Mouse (Mus musculus): ENCODE data around the gene Nat10. TPM values are rescaled to one million over a fixed set of nuclear protein-coding genes. Genes with fewer than 3 reads are reported as not detected.

The Nat10 gene
- polyA plus RNA-seq, 1 experiment from 2014 or later, result 23.1 TPM

DNA sequence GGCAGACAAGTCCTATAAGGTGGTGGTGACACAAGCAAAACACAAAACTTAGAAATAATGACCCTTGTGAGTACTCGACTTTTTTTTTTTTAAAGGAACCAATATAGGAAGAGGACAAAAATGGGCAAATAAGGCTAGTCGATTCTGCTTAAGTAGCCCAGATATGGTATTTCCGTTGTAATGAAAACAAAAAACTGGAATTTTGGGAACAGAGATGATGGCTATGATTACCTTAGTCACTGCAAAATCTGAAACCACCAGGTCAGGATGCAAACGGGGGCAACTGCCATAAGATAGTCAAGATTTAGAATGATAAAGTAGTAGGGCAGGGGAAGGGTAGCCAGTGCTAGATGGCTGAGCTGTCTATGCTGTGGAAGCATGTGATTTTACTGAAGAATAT lies 923 bp upstream of the Nat10 start:
- Histone ChIP-seq H3K36me3 (ENCODE audit: inconsistent target) (peaks cover 11% of the 10 kb centered on the region), H3K4me3 (ENCODE audit: inconsistent target) (peak overlapping the region; percentile 96), H3K79me2 (ENCODE audit: inconsistent target) (peaks cover 22% of the 10 kb centered on the region), H3K27ac (no peak overlapping the region)
- WGBS (ENCODE audit: missing documents), result 34% methylated on average over 3 of the region's 4 CpGs

DNA sequence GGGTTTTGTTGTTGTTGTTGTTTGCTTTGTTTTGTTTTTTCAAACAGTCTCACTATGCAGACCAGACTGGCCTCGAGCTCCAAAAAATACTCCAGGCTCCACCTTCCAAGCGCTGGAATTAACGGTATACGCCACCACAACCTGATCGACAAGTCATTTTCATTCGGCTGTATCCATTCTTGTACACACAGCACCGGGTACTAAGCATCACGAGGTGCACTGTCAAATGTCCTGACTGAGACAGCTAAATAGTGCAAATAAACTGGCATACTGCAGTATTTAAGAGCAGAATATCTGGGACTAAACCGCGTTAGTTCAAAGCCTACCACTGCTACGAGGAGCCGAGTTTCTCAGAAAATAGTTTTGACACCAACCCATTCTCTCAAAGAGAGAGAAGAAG lies 649 bp downstream of the Nat10 start:
- Histone ChIP-seq H3K79me2 (ENCODE audit: inconsistent target) (peaks cover 22% of the 10 kb centered on the region), H3K4me3 (ENCODE audit: inconsistent target) (peak overlapping the region; percentile 96), H3K36me3 (ENCODE audit: inconsistent target) (no peaks in the 10 kb centered on the region), H3K27ac (peak overlapping the region; percentile 62)
- 2% methylated on average over 12 of the region's 12 CpGs for WGBS (ENCODE audit: missing documents)

DNA sequence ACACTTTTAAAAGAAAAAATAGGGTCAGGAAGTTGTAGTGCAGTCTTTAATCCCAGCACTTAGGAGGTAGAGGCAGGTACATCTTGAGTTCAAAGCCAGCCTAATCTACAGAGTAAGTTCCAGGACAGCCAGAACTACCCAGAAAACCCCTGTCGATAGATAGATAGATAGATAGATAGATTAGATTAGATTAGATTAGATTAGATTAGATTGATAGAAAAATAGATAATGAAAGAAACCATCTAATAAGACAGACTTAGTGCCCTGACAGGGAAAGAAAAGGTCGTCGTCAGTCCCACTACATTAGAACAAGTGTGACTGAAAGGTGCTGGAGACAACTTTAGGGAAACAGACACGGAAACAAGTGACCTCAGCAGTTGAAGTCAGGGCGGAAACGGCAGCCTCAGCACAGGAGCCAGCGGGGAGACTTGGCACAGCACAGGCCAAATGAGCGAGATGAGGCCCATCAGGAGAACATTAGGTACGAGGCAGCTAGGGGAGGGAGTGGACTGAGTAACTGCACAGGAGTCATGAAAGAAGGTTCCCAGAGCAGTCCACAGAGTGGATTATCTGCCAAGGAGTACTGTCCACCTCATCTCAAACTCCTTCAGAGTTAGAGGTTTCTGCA lies 5.5 kb downstream of the Nat10 start:
- Histone ChIP-seq H3K36me3 (ENCODE audit: inconsistent target) (peaks cover 28% of the 10 kb centered on the region), H3K4me3 (ENCODE audit: inconsistent target) (no peak overlapping the region), H3K27ac (no peak overlapping the region), H3K79me2 (ENCODE audit: inconsistent target) (peaks cover 22% of the 10 kb centered on the region)
- 89% methylated on average over 9 of the region's 9 CpGs for WGBS (ENCODE audit: missing documents)

DNA sequence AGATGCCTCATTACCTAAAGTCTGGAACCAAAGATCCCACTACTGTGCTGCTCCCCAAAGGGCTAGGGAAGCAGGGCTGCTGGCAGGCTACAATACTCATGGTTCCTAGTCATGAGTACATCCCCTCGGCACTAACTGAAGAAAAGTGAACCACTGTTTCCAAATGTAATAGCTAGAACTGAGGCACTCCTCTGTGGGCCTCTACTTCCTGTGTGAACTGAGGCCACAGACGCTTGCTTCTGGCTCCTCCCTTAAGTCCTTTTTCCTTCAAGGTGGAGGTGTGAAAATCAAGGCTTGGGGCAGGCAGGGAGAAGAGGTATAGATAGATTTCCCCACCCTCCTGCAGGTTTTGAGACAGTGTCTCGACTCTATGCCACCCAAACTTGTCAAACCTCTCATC lies 6.5 kb downstream of the Nat10 start:
- H3K36me3 ChIP-seq (ENCODE audit: inconsistent target), result peaks cover 38% of the 10 kb centered on the region
- WGBS (ENCODE audit: missing documents), result 73% methylated on average over 3 of the region's 3 CpGs

DNA sequence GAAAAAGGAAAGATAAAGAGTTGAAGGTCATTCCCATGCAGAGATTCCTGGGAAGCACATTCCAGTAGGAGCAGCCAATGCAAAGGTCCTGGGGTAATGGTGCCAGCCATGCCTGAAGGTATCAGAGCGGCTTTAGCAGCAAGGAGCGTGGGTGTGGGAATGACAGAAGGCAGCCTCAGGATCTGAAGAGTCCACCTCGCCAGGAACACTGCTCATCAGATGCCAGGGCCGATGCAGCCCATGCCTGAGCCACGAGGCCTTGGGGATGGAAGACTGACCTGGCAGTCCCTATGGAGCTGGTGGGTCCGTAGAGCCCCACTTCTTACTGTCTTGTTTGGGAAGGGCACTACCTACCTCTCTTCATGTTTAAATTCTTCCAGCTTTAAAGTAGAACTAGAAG lies 9.3 kb downstream of the Nat10 start:
- WGBS (ENCODE audit: missing documents), result 97% methylated on average over 6 of the region's 6 CpGs
- peaks cover 44% of the 10 kb centered on the region for H3K36me3 ChIP-seq (ENCODE audit: inconsistent target)
- no peak overlapping the region for H3K27ac ChIP-seq
- H3K79me2 ChIP-seq (ENCODE audit: inconsistent target), result no peaks in the 10 kb centered on the region
- no peak overlapping the region for H3K4me3 ChIP-seq (ENCODE audit: inconsistent target)

More for the DNA sequence above, 6.5 kb downstream of the Nat10 start:
- Histone ChIP-seq H3K4me3 (ENCODE audit: inconsistent target) (no peak overlapping the region), H3K27ac (no peak overlapping the region), H3K79me2 (ENCODE audit: inconsistent target) (peaks cover 18% of the 10 kb centered on the region)

DNA sequence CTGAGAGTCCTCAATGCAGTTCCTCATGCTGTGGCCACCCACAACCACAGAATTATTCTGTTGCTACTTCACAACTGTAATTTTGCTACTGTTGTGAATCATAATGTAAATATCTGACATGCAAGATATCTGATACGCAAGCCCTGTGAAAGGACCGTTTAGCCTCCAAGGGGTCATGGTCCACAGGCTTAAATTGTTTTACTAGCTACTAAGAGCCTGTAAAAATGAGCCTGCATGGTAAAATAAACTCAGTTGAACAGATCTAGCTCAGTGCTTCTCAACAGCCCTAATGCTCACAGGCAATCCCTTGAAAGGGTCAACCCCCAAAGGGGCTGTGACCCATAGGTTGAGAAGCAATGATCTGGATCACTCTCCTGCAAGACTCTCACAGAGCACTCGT lies 12.0 kb downstream of the Nat10 start:
- peaks cover 44% of the 10 kb centered on the region for H3K36me3 ChIP-seq (ENCODE audit: inconsistent target)
- WGBS (ENCODE audit: missing documents), result 100% methylated on average over 3 of the region's 3 CpGs

DNA sequence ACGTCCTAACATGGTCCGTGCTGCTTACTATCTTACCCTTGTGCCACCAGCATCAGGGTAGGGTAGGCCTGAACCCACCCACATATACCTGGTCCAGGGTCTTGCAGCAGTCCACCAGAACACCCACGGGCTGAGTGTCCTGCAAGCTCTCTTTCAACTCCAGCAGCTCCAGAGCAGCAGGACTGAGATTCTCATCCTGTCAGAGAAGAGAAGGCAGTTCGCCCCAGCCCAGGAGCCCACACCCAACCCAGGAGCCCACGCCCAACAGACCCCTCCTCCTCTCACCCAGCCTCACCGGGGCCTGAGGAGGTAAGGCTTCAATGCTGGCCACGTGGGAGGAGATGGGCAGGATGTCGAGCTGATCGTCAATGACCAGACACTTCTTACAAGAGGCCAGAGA lies 13.2 kb downstream of the Nat10 start:
- 97% methylated on average over 9 of the region's 9 CpGs for WGBS (ENCODE audit: missing documents)
- Histone ChIP-seq H3K79me2 (ENCODE audit: inconsistent target) (no peaks in the 10 kb centered on the region), H3K36me3 (ENCODE audit: inconsistent target) (peaks cover 44% of the 10 kb centered on the region), H3K4me3 (ENCODE audit: inconsistent target) (no peak overlapping the region), H3K27ac (no peak overlapping the region)

More for the DNA sequence above, 12.0 kb downstream of the Nat10 start:
- H3K79me2 ChIP-seq (ENCODE audit: inconsistent target), result no peaks in the 10 kb centered on the region
- H3K4me3 ChIP-seq (ENCODE audit: inconsistent target), result no peak overlapping the region
- no peak overlapping the region for H3K27ac ChIP-seq

DNA sequence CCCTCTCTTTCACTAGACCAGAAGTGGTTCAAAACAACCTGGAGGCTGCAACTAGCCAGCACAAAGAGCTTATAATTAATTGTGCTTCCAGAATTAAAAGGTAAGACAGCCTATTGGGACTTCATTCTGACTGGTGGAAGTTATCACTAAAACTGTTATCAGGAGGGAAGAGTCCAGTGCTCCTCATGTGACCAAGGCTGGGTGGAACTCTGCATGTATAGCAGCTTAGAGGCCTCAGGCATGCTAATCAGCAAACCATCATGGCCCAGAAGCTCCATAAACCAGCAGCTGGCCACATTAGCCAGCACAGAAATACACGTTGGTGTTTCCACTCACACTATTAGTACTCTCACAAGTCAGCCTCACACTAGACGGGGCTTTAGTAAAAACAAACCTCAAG lies 14.3 kb downstream of the Nat10 start:
- H3K36me3 ChIP-seq (ENCODE audit: inconsistent target), result peaks cover 41% of the 10 kb centered on the region
- no peak overlapping the region for H3K4me3 ChIP-seq (ENCODE audit: inconsistent target)

DNA sequence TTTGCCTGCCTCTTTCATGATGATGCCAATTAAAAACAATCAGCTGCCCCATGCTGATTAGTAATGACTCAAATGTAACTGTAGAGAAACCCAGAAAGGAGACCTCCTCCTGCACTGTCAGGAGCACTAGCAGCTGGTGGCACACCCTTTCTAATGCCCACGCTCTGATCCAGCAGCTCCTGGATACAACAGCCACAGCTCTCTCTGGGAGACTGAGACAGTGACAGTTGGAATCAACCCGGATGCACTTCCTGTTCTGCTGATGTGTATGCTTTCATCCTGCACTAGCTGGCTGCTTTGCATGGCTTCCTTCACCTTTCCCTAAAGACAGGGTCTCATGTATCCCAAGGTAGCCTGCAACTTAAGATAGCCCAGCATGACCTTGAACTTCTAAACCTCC lies 15.0 kb downstream of the Nat10 start:
- Histone ChIP-seq H3K4me3 (ENCODE audit: inconsistent target) (no peak overlapping the region), H3K79me2 (ENCODE audit: inconsistent target) (no peaks in the 10 kb centered on the region), H3K27ac (no peak overlapping the region), H3K36me3 (ENCODE audit: inconsistent target) (peaks cover 35% of the 10 kb centered on the region)
- 87% methylated on average over 2 of the region's 2 CpGs for WGBS (ENCODE audit: missing documents)

More for the DNA sequence above, 14.3 kb downstream of the Nat10 start:
- 94% methylated on average over 2 of the region's 2 CpGs for WGBS (ENCODE audit: missing documents)
- Histone ChIP-seq H3K27ac (no peak overlapping the region), H3K79me2 (ENCODE audit: inconsistent target) (no peaks in the 10 kb centered on the region)

DNA sequence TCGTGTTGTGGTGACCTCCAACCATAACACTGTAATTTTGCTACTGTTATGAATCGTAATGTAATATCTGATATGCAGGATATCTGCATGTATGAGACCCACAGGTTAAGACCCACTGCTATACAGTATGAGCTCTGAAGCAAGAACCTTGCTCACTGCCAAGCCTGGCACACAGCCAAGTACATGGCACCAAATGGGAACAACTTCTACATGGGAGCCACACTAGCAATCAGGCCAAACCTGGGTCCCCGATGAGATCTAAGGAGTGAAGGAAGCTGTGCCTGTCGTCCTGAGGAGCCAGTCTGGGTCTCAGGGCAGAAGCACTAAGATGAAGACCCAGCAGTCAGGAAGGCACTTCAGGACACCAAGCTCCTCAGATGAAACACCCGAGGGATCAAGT lies 15.6 kb downstream of the Nat10 start:
- no peak overlapping the region for H3K27ac ChIP-seq
- 83% methylated on average over 5 of the region's 5 CpGs for WGBS (ENCODE audit: missing documents)
- no peaks in the 10 kb centered on the region for H3K79me2 ChIP-seq (ENCODE audit: inconsistent target)
- H3K36me3 ChIP-seq (ENCODE audit: inconsistent target), result peaks cover 29% of the 10 kb centered on the region
- no peak overlapping the region for H3K4me3 ChIP-seq (ENCODE audit: inconsistent target)

DNA sequence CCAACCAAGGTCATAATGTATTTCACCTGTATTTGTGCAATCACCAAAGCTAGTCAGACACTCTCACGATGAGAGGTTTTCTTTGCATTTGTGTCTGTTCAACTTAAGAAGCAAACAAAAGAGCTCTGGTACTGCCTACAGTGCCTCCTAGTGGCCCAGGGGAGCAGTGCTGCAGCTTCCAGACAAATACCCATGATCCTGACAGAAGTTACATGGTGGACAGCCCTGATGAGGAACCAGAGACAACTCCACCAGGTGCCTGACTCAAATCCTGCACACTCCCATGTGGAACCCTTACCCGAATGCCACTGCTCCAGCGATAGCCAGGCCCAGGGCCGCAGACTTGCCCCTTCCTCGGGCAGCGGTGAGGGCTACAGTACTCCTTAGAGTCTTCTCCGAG lies 17.1 kb downstream of the Nat10 start:
- H3K79me2 ChIP-seq (ENCODE audit: inconsistent target), result no peaks in the 10 kb centered on the region
- peaks cover 26% of the 10 kb centered on the region for H3K36me3 ChIP-seq (ENCODE audit: inconsistent target)
- H3K4me3 ChIP-seq (ENCODE audit: inconsistent target), result no peak overlapping the region
- no peak overlapping the region for H3K27ac ChIP-seq
- WGBS (ENCODE audit: missing documents), result 78% methylated on average over 7 of the region's 7 CpGs

DNA sequence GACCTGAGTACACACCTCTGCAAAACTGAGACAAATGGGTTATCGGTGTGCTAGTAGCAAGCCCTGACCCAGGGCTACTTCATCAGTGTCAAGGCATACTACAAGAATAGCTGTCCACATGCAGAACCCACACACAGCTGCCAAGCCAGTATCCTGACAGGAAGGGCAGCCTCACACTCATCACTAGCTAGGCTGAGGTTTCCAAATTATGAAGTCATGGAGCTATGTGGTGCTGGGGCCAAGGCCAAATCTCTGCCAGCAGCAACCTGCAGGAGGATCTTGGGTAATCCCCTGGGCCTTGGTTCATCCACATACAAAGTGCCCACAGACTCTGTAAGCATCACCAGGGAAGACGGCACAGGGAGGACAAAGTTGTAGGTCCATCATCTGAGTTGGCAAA lies 17.5 kb downstream of the Nat10 start:
- H3K4me3 ChIP-seq (ENCODE audit: inconsistent target), result no peak overlapping the region
- no peak overlapping the region for H3K27ac ChIP-seq
- WGBS (ENCODE audit: missing documents), result 100% methylated on average over 2 of the region's 2 CpGs
- no peaks in the 10 kb centered on the region for H3K79me2 ChIP-seq (ENCODE audit: inconsistent target)
- peaks cover 26% of the 10 kb centered on the region for H3K36me3 ChIP-seq (ENCODE audit: inconsistent target)

DNA sequence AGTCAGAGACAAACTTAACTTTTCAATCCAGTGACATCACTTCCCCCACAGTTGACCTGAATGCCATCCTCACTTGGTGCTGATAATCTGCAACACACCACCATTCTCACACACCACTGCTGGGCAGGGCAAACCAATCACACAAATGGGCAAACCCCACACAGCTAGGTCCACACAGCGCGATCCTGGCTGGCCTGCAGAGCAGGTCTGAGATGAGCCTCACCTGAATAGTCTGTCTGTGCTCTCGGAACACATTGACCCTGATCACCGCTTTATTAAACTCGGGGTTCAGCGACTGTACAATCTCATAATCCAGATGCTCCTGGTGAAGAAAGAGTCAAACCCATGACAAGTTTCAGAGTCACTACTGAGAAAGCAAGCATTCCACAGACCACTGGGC lies 18.2 kb downstream of the Nat10 start:
- no peaks in the 10 kb centered on the region for H3K79me2 ChIP-seq (ENCODE audit: inconsistent target)
- 98% methylated on average over 6 of the region's 6 CpGs for WGBS (ENCODE audit: missing documents)
- H3K4me3 ChIP-seq (ENCODE audit: inconsistent target), result no peak overlapping the region
- no peak overlapping the region for H3K27ac ChIP-seq
- H3K36me3 ChIP-seq (ENCODE audit: inconsistent target), result peaks cover 24% of the 10 kb centered on the region

DNA sequence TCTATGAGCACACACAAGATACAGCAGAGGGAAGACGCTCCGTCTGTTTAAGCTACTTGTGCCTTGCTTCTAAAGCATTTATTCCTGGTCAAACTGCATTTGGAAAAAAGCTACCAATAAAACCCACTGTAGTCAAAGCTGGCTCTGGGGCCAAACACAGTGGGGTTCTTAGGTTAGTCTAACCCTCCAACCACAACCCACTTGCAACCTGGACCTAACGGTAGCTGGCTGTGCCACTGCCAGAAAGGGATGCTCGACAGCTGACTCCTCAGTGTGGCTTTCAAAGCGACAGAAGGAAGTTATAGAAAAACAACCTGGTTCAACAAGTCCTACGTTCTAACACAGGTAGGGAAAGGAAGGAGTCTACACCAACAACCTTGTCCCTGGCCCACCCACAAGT lies 29.6 kb downstream of the Nat10 start:
- 98% methylated on average over 5 of the region's 6 CpGs for WGBS (ENCODE audit: missing documents)
- Histone ChIP-seq H3K4me3 (ENCODE audit: inconsistent target) (no peak overlapping the region), H3K36me3 (ENCODE audit: inconsistent target) (peaks cover 47% of the 10 kb centered on the region; the same call in 1 of the 2 replicates), H3K27ac (no peak overlapping the region), H3K79me2 (ENCODE audit: inconsistent target) (no peaks in the 10 kb centered on the region)

DNA sequence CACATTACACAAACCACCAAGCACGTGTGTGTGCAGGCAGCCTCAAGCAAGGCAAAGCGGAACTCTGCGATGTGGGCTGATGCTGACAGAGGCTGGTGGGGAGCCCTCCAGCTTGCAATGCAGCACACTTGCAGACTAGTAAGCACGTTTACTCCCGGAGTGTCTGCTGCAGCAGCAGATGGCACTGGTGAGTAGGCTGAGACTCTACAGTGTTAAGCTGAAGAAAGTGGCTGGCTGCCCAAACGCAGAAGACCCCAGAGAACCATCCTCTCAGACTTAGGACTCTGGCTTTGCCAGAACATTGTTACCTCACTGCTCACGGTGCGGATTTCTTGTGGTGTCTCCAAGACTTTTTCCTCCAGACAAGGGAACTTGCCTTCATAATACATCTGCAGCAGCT lies 30.1 kb downstream of the Nat10 start:
- Histone ChIP-seq H3K79me2 (ENCODE audit: inconsistent target) (no peaks in the 10 kb centered on the region), H3K36me3 (ENCODE audit: inconsistent target) (peaks cover 51% of the 10 kb centered on the region; the same call in 1 of the 2 replicates), H3K27ac (no peak overlapping the region), H3K4me3 (ENCODE audit: inconsistent target) (no peak overlapping the region)
- WGBS (ENCODE audit: missing documents), result 92% methylated on average over 8 of the region's 8 CpGs

DNA sequence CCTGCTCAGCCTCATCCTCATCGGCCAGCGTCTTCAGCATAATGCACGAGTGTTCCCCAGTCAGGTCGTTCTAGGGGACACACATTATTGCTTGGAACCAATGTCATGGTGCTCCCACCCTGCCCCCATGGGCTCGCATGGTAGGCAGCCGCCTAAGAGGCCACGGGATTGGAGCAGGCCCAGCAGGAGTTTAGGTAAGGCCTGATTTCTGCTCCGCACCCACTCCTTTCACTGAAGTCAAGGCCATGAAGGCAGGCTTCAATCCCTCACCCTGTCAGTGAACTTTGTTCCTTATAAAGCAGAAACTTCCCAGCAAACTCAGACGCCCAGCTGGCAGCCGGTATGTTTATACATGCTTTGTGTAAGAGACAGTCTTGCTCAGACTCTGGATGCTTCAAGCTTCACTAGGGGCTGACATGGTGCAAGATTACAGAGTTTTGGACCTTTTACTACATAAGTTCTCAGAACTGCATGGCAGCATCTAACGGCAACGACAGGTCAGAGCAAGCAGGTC lies 33.0 kb downstream of the Nat10 start:
- H3K36me3 ChIP-seq (ENCODE audit: inconsistent target), result peaks cover 59% of the 10 kb centered on the region; the same call in 1 of the 2 replicates

More for the DNA sequence above, 33.0 kb downstream of the Nat10 start:
- Histone ChIP-seq H3K79me2 (ENCODE audit: inconsistent target) (no peaks in the 10 kb centered on the region), H3K4me3 (ENCODE audit: inconsistent target) (no peak overlapping the region), H3K27ac (no peak overlapping the region)
- 93% methylated on average over 12 of the region's 12 CpGs for WGBS (ENCODE audit: missing documents)
